Mouse (Mus musculus): Measurements from ENCODE around the gene Wdr17. TPM values are rescaled to one million over a fixed set of nuclear protein-coding genes. Genes with fewer than 3 reads are reported as not detected.

The Wdr17 gene
- under 1 TPM; 0.18 to 0.35 TPM for total RNA-seq (2021)
- long read RNA-seq, experiment 1 = 0 reads
- long read RNA-seq, experiment 2 = 0 reads

- intact Hi-C loops (cut with DNase I; ENCODE audit: low total_unique reads) = no loop called here
- no peak for DNase-seq
Observed at GRCm38 (mm10) chr8:54886987-54887785, at the start of gene Wdr17. Gene Wdr17, minus strand, starts transcription at chr8:54887184.

DNA sequence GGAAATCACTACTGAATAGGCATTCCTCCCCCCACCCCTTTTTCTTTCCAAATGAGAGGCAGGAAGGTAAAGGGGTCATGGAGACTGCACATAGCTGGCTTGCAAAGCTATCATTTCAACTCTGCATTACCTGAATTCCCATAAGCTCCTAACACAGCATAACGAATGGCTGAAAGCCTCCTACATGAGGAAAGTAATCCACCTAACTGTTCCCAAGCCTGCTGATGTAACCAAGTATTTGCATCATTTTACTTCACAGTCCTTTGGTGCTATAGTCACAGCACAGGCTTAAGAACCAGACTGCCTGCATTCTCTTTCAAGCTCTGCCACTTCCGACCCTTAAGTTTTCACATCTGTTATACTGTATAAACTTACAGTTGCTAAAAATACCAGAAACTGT, 45.3 kb upstream of the Wdr17 start:
- DNase-seq = no peak
- intact Hi-C loops (cut with DNase I; ENCODE audit: low total_unique reads) = no loop called here

- no peak for DNase-seq
- intact Hi-C loops (cut with DNase I; ENCODE audit: low total_unique reads) = no loop called here
Observed at GRCm38 (mm10) chr8:54924936-54925335, 38.0 kb upstream of the Wdr17 start.

- no peak for DNase-seq
- intact Hi-C loops (cut with DNase I; ENCODE audit: low total_unique reads) = no loop called here
Observed at GRCm38 (mm10) chr8:54922160-54922855, 35.3 kb upstream of the Wdr17 start.

GRCm38 (mm10) chr8:54917710-54918109, 30.7 kb upstream of the Wdr17 start:
- intact Hi-C loops (cut with DNase I; ENCODE audit: low total_unique reads) = no loop called here
- DNase-seq = no peak

DNA sequence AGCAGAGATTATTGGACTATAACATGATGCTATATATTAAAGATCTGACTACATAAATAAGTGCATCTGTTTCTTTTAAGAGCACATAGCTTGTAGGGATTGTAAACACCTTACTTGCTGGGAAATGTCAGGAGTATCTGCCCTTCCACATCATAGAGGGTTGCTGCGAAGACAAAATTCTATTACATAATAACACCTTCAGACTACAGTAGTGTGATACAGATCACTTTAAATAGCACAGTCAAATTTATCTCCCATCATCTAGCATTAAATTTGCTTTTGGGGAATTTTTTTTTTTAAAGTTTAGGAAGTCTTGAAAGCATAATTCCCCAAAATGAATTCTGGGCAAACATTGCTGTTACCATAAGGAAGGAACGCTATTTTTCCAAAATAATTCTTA, 25.9 kb upstream of the Wdr17 start:
- no peak for DNase-seq
- intact Hi-C loops (cut with DNase I; ENCODE audit: low total_unique reads) = no loop called here

DNA sequence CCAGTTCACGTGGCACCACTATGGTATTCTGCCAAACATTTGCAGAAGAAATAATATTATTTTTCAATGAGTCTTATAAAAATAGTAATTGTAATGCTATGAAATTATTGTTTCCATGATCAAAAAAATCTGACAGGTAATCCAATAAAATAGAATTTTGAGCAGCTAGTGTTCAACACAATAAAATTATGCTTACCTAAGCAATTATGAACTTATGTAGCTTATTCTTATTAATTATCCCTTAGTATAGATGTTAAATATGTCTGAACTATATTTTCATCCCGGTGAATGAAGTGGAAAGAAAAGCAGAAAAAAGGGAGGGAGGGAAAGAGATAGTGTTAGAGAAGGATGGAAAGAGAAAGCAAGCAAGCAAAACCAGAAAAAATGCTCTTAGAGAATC, 12.5 kb upstream of the Wdr17 start:
- intact Hi-C loops (cut with DNase I; ENCODE audit: low total_unique reads) = no loop called here
- DNase-seq = no peak

DNA sequence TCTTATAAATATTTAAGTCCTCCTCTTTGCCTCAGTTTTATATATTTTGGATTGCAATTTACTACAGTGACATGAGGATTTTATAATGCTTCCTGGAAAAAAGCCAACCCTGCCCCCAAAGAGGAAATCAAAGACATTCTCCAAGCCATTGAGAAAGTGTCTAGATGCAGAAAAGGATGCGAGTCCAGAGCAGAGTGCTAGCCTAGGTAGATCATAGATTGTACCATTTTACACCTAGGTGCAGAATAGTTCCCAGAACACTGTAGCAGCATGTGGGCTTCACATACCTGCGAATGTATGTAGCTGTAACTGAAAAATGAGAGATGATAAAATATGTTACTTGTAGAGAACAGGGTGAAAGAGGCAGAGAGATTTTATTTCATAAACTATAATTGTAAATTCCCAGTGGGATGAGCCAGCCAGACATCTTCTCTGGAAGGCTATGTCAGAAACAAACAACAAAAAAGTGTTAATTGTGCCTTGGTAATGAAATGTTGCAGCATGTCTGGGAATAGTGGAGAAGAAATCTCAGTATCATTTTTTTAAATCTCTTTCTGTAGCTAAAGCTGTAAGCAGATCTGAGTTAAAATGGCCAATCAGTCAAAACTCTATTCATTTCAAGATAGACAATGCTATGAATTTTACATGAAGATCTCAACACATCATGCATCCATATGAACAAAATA, 7.8 kb upstream of the Wdr17 start:
- no peak for DNase-seq
- intact Hi-C loops (cut with DNase I; ENCODE audit: low total_unique reads) = no loop called here

DNA sequence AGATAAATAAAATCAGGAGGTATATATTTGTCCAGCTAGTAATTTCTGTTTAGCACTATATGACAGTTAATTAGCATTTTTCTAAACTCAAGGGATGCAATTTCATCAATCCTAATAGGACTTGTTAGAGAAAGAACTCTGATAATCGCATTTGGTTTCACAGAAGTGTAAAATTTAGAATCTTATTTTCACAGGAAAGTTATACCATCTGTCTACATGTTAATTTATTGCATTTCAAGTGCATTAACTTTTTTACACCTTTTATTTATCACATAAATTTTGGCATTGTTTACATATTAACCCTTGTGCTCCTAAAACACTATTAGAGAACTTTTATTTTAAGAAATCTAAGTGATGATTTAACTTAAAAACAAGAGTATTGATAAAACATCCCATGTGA, 7.2 kb upstream of the Wdr17 start:
- no peak for DNase-seq
- intact Hi-C loops (cut with DNase I; ENCODE audit: low total_unique reads) = no loop called here

DNA sequence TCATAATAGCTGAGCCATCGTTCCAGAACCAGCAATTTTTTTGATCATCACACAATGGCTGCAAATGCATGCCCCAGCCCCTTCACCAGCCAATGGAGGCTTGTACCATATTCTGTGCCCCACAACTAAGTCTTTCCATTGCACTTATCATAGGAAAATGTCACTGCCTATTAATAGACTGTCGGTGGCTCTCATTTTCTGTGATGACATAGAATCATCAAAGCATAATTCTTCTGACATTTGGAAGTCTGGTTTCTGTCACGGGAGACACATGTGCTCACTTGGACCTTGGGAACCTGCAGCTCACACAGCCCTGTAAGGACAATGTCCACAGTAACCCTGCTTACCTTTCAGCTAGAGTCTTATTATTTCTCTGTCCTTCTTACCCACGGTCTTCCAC, 424 bp downstream of the Wdr17 start:
- no peak for DNase-seq
- intact Hi-C loops (cut with DNase I; ENCODE audit: low total_unique reads) = no loop called here

DNA sequence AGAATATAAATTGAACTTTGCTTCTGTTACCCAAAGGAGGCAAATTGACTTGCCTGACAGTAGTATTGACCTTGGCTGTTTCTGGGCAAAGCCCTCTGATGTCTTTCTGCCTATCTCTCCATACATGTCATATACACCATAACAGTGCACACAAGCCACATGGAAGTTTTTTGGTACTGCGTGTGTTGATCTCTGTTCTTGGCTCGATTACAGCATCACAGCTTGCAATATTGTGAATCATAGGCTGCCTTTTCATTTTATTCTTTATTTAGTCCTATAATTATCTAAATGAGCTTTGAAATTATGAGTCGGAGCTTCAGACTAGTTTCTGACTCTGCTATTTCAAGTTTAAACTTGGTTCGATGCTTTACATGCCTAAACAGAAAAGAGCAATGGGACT, 10.5 kb downstream of the Wdr17 start:
- DNase-seq = no peak
- intact Hi-C loops (cut with DNase I; ENCODE audit: low total_unique reads) = no loop called here

DNA sequence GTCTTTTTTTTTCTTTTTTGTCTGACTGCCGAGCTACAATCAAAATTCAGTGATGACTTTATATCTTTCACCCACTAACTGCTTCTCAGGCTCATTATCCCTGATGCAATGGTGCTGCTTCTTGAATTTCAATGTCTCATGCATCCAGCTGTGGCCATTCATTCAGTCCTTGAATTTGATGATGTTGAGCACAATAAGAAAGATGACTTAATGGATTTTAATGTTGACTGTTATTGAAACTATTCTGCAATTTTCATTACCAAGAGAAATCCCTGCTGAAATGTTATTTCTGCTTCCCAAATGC, 22.3 kb downstream of the Wdr17 start:
- intact Hi-C loops (cut with DNase I; ENCODE audit: low total_unique reads) = no loop called here

DNA sequence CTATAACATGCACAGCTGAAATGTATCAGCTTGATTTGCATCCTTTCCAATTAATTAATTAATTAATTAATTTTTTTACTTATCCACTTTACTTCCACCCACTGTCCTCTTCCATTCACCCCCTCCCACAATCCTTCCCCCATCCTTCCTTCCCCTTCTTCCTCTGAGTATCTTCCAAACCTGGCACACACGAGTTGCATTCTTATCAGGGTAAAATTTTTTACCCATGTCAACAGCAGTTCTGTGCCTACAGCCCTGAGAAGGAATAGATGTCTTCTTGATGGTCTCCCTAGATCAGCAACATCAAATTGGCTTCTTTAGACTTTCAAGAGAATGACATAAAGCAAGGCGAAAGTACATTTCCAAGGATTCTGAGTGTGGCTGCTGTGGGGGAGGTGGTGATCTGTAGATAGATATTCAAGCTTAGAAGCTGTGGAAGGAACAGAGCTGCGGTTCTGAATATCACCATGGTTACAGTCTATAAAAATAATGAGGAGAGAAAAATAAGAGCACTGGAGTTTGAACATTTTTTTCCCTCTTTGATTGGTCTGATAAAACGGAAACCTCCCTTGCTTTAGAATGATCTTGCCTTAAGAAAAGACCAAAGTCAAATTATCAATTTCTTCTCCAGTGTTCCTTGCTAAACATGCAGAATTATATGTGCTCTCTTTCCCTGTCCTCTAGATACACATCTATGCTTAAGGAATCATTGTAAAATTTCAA, 22.8 kb downstream of the Wdr17 start:
- intact Hi-C loops (cut with DNase I; ENCODE audit: low total_unique reads) = no loop called here
- no peak for DNase-seq

More for the DNA sequence above, 22.3 kb downstream of the Wdr17 start:
- no peak for DNase-seq

DNA sequence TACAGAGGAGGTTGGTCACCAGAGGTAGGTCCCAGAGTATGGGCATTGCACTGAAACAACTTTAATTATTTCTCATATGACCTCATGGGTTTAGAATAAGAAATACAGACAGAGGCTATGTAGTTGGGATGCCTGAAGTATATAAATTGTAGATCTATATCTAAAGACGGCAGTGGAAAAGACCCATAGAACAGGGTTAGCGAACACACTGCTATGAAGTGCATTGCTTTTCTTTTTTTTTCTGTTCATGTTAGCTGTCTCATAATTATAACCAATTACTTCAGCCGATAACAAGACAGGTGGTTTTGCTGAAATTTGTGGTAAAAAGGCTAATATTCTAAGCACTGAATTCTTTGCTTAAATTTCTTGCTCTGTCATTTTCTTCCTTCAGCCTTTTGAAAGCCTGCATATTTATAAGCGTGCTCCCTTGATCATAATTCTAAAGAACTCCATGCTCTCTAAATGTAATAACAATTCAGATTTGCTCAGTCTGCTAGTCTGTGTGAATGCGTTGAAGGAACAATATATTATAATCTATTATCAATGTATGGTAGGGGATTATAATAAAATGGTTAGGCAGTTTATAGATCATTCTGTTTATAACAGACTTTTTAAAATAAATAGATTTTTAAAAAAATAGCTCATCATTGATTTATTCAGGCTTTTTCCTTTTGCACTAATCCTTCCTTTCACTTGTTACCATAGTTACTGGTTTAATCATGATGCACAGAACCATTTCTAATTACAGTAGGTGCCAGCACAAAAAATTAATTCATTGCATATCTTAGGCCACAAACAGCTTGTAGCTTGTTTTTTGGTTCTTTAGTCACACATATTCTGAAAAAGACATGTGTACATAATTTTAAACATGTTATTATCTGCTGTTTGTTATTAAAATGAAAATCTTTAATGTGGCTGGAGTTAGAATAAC, 50.7 kb downstream of the Wdr17 start:
- intact Hi-C loops (cut with DNase I; ENCODE audit: low total_unique reads) = no loop called here
- no peak for DNase-seq

- no peak for DNase-seq
- intact Hi-C loops (cut with DNase I; ENCODE audit: low total_unique reads) = no loop called here
Observed at GRCm38 (mm10) chr8:54829794-54830426, 57.1 kb downstream of the Wdr17 start.

GRCm38 (mm10) chr8:54827974-54828373, 59.0 kb downstream of the Wdr17 start:
- no peak for DNase-seq
- intact Hi-C loops (cut with DNase I; ENCODE audit: low total_unique reads) = no loop called here

GRCm38 (mm10) chr8:54822956-54823355, 64.0 kb downstream of the Wdr17 start:
- intact Hi-C loops (cut with DNase I; ENCODE audit: low total_unique reads) = no loop called here
- no peak for DNase-seq

- intact Hi-C loops (cut with DNase I; ENCODE audit: low total_unique reads) = no loop called here
- DNase-seq = no peak
Observed at GRCm38 (mm10) chr8:54818651-54819050, 68.3 kb downstream of the Wdr17 start.

GRCm38 (mm10) chr8:54808217-54808616, 78.8 kb downstream of the Wdr17 start:
- intact Hi-C loops (cut with DNase I; ENCODE audit: low total_unique reads) = no loop called here
- no peak for DNase-seq

All from gastrocnemius, postnatal 14 days (tissue).